Mouse (Mus musculus) retina, postnatal 7 days (tissue): ENCODE data around the gene Klf12.

ENCODE experiments used
- DNase-seq: peaks from one replicate; pipeline ENCODE4 v3.0.0-alpha.2; 2012; ENCODE audit warnings: low read depth, low spot score

The Klf12 gene

GRCm38 (mm10) chr14:100140370-100140769 is 144.1 kb downstream of the Klf12 start:
- DNase-seq = no peak

- DNase-seq = no peak
Observed at GRCm38 (mm10) chr14:100134304-100134703, 150.2 kb downstream of the Klf12 start.

- no peak for DNase-seq
Observed at GRCm38 (mm10) chr14:100132479-100132878, 152.0 kb downstream of the Klf12 start.

- no peak for DNase-seq
Observed at GRCm38 (mm10) chr14:100126126-100126525, 158.4 kb downstream of the Klf12 start.

- DNase-seq = no peak
Observed at GRCm38 (mm10) chr14:100121075-100121474, 163.4 kb downstream of the Klf12 start.

- DNase-seq = no peak
Observed at GRCm38 (mm10) chr14:100119866-100120265, 164.6 kb downstream of the Klf12 start.

GRCm38 (mm10) chr14:100113419-100113818 is 171.1 kb downstream of the Klf12 start:
- DNase-seq = no peak

GRCm38 (mm10) chr14:100111735-100112134 is 172.7 kb downstream of the Klf12 start:
- no peak for DNase-seq

GRCm38 (mm10) chr14:100109563-100109962 is 174.9 kb downstream of the Klf12 start:
- no peak for DNase-seq

GRCm38 (mm10) chr14:100105570-100105969 is 178.9 kb downstream of the Klf12 start:
- no peak for DNase-seq

- DNase-seq = no peak
Observed at GRCm38 (mm10) chr14:100104818-100105217, 179.7 kb downstream of the Klf12 start.

- no peak for DNase-seq
Observed at GRCm38 (mm10) chr14:100103818-100104217, 180.7 kb downstream of the Klf12 start.

GRCm38 (mm10) chr14:100097208-100098189 is 187.0 kb downstream of the Klf12 start:
- DNase-seq = no peak

GRCm38 (mm10) chr14:100095730-100096129 is 188.7 kb downstream of the Klf12 start:
- DNase-seq = no peak

- DNase-seq = no peak
Observed at GRCm38 (mm10) chr14:100090517-100090916, 194.0 kb downstream of the Klf12 start.

GRCm38 (mm10) chr14:100079620-100080019 is 204.9 kb downstream of the Klf12 start:
- no peak for DNase-seq

GRCm38 (mm10) chr14:100072431-100073195 is 211.9 kb downstream of the Klf12 start:
- DNase-seq = no peak

- no peak for DNase-seq
Observed at GRCm38 (mm10) chr14:100069543-100070090, 214.9 kb downstream of the Klf12 start.

- DNase-seq = no peak
Observed at GRCm38 (mm10) chr14:100068715-100069114, 215.8 kb downstream of the Klf12 start.

- no peak for DNase-seq
Observed at GRCm38 (mm10) chr14:100062516-100062915, 222.0 kb downstream of the Klf12 start.

GRCm38 (mm10) chr14:100054150-100054549 is 230.3 kb downstream of the Klf12 start:
- DNase-seq = no peak

- DNase-seq = no peak
Observed at GRCm38 (mm10) chr14:100053456-100053855, 231.0 kb downstream of the Klf12 start.
